Mouse (Mus musculus): ENCODE results near the gene Gm12887.

The Gm12887 gene

GRCm38 (mm10) chr4:121622003-121622402 is at the start of gene Gm12887:
TSS of gene Gm12887 (minus strand) at chr4:121622103.
- in situ Hi-C loops (cut with MboI; ENCODE audit: low sequenced_read_pairs), result no loop called here

GRCm38 (mm10) chr4:121657040-121657439 is 35.1 kb upstream of the Gm12887 start:
- in situ Hi-C loops (cut with MboI; ENCODE audit: low sequenced_read_pairs), result no loop called here

Data from CH12F3 (cell line).